Mouse (Mus musculus) hematopoietic stem cell, adult 5-6 weeks (primary cell): Measurements from ENCODE around the gene Opalin. TPM values are rescaled to one million over a fixed set of nuclear protein-coding genes. Genes with fewer than 3 reads are reported as not detected.

Experiments used
- ATAC-seq, 2 experiments: fragments of 125-278 bp in 1 of 2; replicated peaks in 1 of 2; 2 replicates each; pipeline ENCODE4 v1.8.0; 2016 to 2017; ENCODE audit warnings: inconsistent platforms in 2 of 2, mild to moderate bottlenecking in 2 of 2, moderate number of reproducible peaks in 2 of 2, low read depth in 1 of 2, moderate TSS enrichment in 1 of 2; ENCODE audit not compliant: low FRiP score in 2 of 2, poor library complexity in 2 of 2, severe bottlenecking in 2 of 2, insufficient read depth in 1 of 2, low TSS enrichment in 1 of 2
- total RNA-seq: library from RNA; stranded (forward); fragments of 172-1452, 232-1000 nt; gene quantifications from 2 replicates; pipeline ENCODE4 v1.2.3, GENCODE M21; 2017

Gene Opalin
- not detected in 2 replicates for total RNA-seq

GRCm38 (mm10) chr19:41076906-41077305 lies at the start of gene Opalin:
Opalin (minus strand) TSS chr19:41077113.
- ATAC-seq = no peak

- ATAC-seq = no peak
Measured at GRCm38 (mm10) chr19:41123009-41123408, 46.1 kb upstream of the Opalin start.

- ATAC-seq = no peak
Measured at GRCm38 (mm10) chr19:41119924-41120323, 43.0 kb upstream of the Opalin start.

- ATAC-seq = no peak
Measured at GRCm38 (mm10) chr19:41118346-41118745, 41.4 kb upstream of the Opalin start.

- ATAC-seq = no peak
Measured at GRCm38 (mm10) chr19:41117334-41117733, 40.4 kb upstream of the Opalin start.

- no peak for ATAC-seq
Measured at GRCm38 (mm10) chr19:41114611-41115010, 37.7 kb upstream of the Opalin start.

- ATAC-seq = no peak
Measured at GRCm38 (mm10) chr19:41113911-41114531, 37.1 kb upstream of the Opalin start.

GRCm38 (mm10) chr19:41112609-41113008 lies 35.7 kb upstream of the Opalin start:
- ATAC-seq = no peak

GRCm38 (mm10) chr19:41109991-41110390 lies 33.1 kb upstream of the Opalin start:
- no peak for ATAC-seq

GRCm38 (mm10) chr19:41109496-41109895 lies 32.6 kb upstream of the Opalin start:
- ATAC-seq = no peak

- no peak for ATAC-seq
Measured at GRCm38 (mm10) chr19:41108666-41109065, 31.8 kb upstream of the Opalin start.

- no peak for ATAC-seq
Measured at GRCm38 (mm10) chr19:41107530-41107929, 30.6 kb upstream of the Opalin start.

- ATAC-seq = peak in 1 of 2 experiments; percentile 49; a peak in 1 of 4 replicates
Measured at GRCm38 (mm10) chr19:41104922-41105321, 28.0 kb upstream of the Opalin start.

- no peak for ATAC-seq
Measured at GRCm38 (mm10) chr19:41101390-41101789, 24.5 kb upstream of the Opalin start.

- ATAC-seq = no peak
Measured at GRCm38 (mm10) chr19:41100863-41101262, 23.9 kb upstream of the Opalin start.

GRCm38 (mm10) chr19:41097038-41097437 lies 20.1 kb upstream of the Opalin start:
- ATAC-seq = no peak

GRCm38 (mm10) chr19:41091901-41092300 lies 15.0 kb upstream of the Opalin start:
- peak; percentile 42 to 46 for ATAC-seq

GRCm38 (mm10) chr19:41089833-41090232 lies 12.9 kb upstream of the Opalin start:
- 0 out of 4 replicates have a peak, but pooled peaks of 1 of the 2 experiments have one; percentile 42 for ATAC-seq

- ATAC-seq = no peak
Measured at GRCm38 (mm10) chr19:41088491-41088890, 11.6 kb upstream of the Opalin start.
